Mouse (Mus musculus): ENCODE measurements at regions not wholly inside any gene's neighbourhood (a gene's known extent, or its start where the extent isn't known, plus 50 kb on each side); places are given as distances from the start of the nearest gene placed in this dataset.

DNA sequence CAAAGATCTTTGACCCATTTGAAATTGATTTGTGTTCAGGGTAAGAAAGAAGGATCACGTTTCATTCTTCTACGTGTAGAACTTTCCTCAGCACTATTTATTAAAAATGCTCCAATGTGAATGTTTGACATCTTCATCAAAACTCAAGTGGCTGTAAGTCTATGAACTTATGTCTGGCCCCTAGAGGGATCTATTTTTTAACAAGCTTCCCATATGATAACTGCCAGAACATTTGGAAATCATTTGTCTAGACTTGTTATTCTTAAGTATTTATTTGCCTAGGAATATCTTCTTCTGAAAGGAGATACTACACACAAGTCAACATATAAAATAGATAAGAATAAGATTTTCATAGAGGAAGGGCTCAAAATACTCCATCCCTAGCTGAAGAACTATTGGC, 265.2 kb downstream of the Mreg start:
- no peak for DNase-seq (ENCODE audit: low spot score)

DNA sequence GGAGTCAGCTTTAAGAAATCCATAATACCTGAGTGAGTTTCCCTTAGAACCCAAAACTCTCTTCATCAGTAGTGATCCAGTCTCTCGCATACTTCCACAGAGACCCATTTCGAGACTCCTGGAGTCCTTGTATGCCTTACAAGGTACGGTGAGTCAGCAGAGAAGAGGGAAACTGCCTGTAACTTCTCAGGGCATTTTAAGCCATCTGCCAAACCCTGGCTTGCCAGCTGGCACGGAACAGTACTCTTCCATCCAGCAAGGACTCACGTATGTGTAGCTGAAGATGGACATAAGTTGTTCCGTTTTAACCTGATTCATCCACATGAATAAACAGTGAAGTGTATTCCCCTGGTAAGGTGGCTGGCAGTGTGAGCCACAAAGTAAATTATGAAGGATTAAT, 267.0 kb downstream of the Mreg start:
- DNase-seq (ENCODE audit: low spot score), result peak; percentile 16

- DNase-seq (ENCODE audit: low spot score), result no peak
These were observed 267.6 kb downstream of the Mreg start for GRCm38 (mm10) chr1:71944531-71944930.

GRCm38 (mm10) chr1:71942145-71942544, 270.0 kb downstream of the Mreg start:
- DNase-seq (ENCODE audit: low spot score), result no peak

DNA sequence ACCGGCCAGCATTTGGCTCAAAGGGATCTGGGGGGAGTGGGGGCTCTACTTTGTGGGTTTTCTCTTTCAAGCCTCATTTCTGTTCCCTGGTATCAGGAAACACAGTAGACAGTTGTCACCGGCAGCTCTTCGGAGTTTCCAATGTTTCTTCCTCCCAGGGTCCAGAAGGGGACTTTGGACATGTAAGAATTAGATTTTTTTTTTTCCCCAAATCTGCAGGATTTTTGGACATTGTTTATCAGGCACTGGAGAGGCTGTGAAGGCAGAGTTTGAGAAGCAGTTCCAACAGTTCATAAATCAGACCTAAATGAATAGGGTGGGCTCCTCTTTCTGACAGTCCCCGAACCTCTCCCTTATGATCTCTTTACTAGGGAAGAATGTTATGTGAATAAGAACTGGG, 270.4 kb downstream of the Mreg start:
- DNase-seq (ENCODE audit: low spot score), result no peak

GRCm38 (mm10) chr1:71940900-71941299, 271.2 kb downstream of the Mreg start:
- no peak for DNase-seq (ENCODE audit: low spot score)

GRCm38 (mm10) chr1:71938323-71939007, 273.6 kb downstream of the Mreg start:
- no peak for DNase-seq (ENCODE audit: low spot score)

DNA sequence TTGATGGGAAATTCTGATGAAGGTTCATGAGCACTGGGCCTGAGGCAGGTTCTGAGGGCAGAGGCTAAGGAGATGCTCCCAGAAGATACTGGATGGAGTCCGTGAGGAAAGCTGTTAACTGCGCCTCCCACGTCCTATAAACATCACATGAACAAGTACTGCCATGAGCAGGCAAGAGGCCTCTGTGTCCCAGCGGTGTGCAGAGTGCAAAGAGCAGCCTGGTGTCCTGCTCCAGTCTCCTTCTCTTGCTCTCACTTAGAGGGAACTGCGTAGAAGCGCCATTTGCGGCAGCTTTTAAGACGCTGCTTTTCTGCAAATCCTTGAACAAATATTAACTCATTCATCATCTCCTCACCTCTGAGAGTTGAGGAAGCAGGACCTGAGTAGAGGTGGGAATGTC, 274.2 kb downstream of the Mreg start:
- no peak for DNase-seq (ENCODE audit: low spot score)

DNA sequence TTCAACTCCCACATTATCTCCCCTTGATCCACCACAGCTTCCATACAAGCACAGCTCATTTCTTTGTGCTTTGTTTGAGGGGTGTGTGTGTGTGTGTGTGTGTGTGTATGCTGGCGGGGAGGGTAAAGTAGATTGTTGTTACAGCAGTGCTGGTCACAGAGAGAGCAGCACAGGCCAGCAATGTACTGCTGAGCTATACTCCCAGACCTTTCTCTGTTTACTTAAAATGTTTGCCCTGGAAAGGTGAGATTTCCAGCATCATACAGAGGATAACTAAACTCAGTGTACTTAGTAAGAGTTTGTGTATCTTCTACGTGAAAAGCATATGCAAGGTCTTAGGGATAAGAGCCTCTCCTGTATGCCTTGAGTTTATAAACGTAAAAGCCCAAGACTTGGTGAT, 274.9 kb downstream of the Mreg start:
- no peak for DNase-seq (ENCODE audit: low spot score)

DNA sequence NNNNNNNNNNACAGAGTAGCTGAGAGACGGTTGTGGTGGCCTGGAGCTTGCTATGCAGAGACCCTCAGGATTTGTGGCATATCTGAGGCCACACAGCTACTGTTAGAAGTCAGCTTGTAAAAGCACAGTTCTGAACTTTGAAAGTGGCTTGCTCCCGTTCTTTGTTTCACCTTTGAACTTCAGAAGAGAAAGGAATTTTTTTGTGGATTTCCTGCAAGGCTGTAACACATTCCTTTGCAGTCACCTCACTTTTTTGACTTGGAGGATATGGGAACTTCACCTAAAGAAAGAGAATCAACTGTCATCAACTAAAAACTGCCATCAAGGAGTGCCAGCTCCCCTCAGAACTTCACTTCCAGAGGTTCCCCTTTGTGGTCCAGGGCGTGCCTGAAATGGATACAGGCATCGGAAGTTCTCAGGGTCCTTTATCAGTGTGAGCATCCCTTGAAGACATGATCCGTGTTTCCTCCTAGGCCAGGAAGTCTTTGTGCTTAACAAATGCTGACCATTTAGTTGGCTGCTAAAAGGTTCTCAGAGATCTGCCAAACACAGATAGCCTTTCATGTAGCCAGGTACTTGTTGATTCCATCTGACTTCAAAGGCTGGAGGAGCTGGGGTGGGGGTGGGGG, 275.5 kb downstream of the Mreg start:
- DNase-seq (ENCODE audit: low spot score), result no peak

DNA sequence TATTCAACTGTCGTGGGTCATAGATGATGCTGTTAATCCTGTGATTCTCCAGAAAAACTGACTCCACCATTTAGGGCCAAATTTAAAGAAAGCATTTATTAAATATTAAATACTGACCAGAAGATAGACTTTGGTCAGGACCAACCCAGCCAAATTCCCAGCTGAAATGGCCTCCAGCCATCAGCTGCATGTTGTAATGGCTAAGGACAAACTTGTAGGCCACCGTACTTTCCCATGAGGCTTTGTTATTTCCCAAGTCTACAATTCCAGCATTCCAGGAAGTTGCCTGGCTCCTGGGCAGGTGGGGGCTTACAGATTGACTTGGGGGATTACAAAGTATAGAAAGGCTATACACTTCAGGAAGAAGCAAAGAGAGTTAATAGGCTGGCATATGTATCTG, 272.5 kb upstream of the Fn1 start:
- no peak for DNase-seq (ENCODE audit: low spot score)

GRCm38 (mm10) chr1:71924884-71925283, 271.9 kb upstream of the Fn1 start:
- DNase-seq (ENCODE audit: low spot score), result no peak

DNA sequence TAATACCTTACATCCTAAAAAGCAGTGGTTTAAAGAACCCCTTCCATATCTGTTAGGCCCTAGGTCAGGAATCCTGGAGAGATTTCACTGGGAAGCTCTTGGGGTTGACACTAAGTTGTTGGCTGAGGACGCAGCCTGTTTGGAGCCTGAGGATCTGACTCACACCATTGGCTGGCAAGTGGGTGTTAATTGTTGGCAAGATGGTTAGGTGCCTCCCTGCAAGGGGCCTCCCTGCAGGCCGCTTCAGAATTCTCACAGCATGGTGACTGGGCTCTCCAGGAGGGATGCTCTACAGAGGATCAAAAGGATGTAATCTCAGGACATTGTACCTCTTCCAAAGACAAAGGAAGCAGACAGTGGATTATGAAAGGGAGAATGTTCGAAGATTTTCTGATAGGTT, 270.7 kb upstream of the Fn1 start:
- no peak for DNase-seq (ENCODE audit: low spot score)

DNA sequence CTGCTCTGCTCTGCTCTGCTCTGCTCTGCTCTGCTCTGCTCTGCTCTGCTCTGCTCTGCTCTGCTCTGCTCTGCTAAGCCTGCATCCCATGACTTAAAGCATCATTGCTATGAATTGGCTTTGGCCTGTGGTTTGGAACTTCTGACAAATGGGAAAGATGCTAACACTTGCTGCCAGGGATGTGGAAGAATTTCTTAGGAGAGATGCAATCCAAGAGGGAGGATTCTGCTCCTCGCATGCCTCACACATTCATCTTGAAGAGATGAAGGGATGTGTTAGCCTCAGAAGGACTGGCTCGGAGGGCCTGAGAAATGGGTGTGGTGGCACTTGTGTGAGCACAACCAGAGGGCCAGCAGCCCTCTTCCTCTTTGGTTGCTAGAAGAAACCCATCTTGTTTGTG, 268.5 kb upstream of the Fn1 start:
- DNase-seq (ENCODE audit: low spot score), result no peak

GRCm38 (mm10) chr1:71919891-71920290, 266.9 kb upstream of the Fn1 start:
- no peak for DNase-seq (ENCODE audit: low spot score)

- no peak for DNase-seq (ENCODE audit: low spot score)
These were observed 264.0 kb upstream of the Fn1 start for GRCm38 (mm10) chr1:71917021-71917420.

GRCm38 (mm10) chr1:71914439-71914838, 261.4 kb upstream of the Fn1 start:
- no peak for DNase-seq (ENCODE audit: low spot score)

GRCm38 (mm10) chr1:71913221-71913620, 260.2 kb upstream of the Fn1 start:
- DNase-seq (ENCODE audit: low spot score), result no peak

DNA sequence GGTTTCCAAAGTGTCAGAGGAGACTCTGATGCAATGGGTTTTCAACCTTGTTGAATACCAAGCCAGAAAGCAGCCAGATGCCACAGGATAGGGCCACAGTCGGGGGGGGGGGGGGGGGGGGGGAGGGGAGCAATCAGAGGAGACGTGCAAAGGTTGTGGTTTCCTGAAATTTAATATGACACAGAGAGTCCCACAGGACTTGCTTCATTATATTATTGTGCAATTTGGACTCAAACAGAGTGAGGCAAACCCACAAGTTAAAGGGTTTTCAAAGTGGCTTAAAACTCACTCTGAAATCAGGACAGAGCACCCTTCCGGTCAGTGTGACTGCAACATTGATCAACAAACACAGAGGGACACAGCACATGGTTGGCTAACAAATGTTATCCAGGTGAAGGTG, 259.4 kb upstream of the Fn1 start:
- DNase-seq (ENCODE audit: low spot score), result no peak

DNA sequence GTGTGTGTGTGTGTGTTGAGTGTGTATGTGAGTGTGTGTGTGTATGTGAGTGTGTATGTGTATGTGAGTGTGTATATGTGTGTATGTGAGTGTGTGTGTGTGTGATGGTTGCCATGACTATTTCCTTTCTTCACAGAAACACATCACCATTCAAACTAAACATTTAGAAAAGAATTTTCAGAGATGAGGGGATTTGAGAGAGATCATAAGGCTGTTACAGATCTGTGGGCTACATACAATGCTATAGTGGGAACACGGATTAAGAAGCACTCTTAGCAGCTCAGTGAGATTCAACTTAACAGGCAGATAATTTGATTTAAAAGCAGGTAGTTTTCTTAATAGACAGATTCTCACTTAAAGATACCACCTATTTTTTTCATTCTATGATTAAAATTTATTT, 257.1 kb upstream of the Fn1 start:
- no peak for DNase-seq (ENCODE audit: low spot score)

DNA sequence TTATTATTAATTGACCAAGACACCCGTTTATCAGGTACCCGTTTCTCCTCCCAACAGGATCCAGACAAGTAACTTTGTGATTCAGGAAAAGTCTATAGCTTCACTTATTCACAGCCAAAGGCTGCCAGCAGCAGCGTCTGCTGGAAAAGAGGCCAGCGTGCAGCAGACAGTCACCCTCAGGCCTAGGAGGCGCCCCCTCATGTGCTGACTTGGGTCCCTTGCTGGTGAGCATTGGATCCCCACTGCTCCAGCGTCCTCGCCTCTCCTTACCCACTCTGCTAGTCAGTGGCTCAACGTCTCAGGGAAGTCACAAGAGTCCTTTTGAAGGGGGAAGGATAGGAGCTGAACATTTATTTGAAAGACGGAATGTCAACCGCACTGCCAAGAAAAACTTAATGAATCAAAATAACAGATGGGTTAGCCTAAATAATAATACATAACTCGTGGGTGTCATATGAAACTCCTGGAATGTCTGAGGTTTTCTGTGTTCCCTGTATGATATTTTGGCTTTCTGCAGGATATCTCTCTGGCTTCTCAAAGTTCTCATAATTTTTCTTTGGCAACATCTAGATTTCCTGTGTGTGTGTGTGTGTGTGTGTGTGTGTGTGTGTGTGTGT, 256.6 kb upstream of the Fn1 start:
- DNase-seq (ENCODE audit: low spot score), result no peak

- DNase-seq (ENCODE audit: low spot score), result no peak
These were observed 251.5 kb upstream of the Fn1 start for GRCm38 (mm10) chr1:71904376-71904948.

Data from ovary, postnatal 36 days (tissue).